In genomic region chr3:108306387-108306786, GRCm38 (mm10) we compare ENCODE assay signal across 11 mouse cellular contexts. TPM values are rescaled to one million over a fixed set of nuclear protein-coding genes. Genes with fewer than 3 reads are reported as not detected.
DNase-seq lines count a peak whose midpoint lies in the region; ATAC-seq and TF ChIP-seq lines count a peak whose summit lies in the region.
"Had no signal": no experiment of that assay in that cellular context is flagged by ENCODE, and none has a peak within 500 bp of the region (broad histone marks: within the 10 kb centered on the region; RNA-seq: fewer than 3 reads in every experiment).

No protein-coding gene starts in this region.

- H3K27ac ChIP-seq in kidney, embryonic 16.5 days (ENCODE audit: low read length) = peak overlapping the region; percentile 14; the same call in 1 of the 2 replicates
- peak overlapping the region; percentile 21; the same call in 1 of the 2 replicates for H3K27ac ChIP-seq in intestine, postnatal 0 days (ENCODE audit: low read depth, low read length)
- H3K27ac ChIP-seq: neural tube, embryonic 15.5 days had no signal

- no peak for ATAC-seq in kidney, embryonic 16.5 days (ENCODE audit: low FRiP score, low TSS enrichment)
- no peak for ATAC-seq in intestine, postnatal 0 days
- ATAC-seq: forebrain, embryonic 14.5 days had no signal

- no peaks in the 10 kb centered on the region for H3K27me3 ChIP-seq in kidney, embryonic 16.5 days (ENCODE audit: insufficient read depth, low read length)
- H3K27me3 ChIP-seq in intestine, postnatal 0 days (replicated peaks; ENCODE audit: control insufficient read depth, insufficient read depth, low read length) = no peaks in the 10 kb centered on the region
- H3K27me3 ChIP-seq: neural tube, embryonic 15.5 days had no signal

- H3K36me3 ChIP-seq in kidney, embryonic 16.5 days (ENCODE audit: insufficient read depth, low read length) = no peaks in the 10 kb centered on the region
- no peaks in the 10 kb centered on the region for H3K36me3 ChIP-seq in intestine, postnatal 0 days (ENCODE audit: control insufficient read depth, insufficient read depth)

- 51% methylated on average over 3 of the region's 3 CpGs for WGBS in kidney, embryonic 16.5 days
- WGBS in intestine, postnatal 0 days = 49% methylated on average over 3 of the region's 3 CpGs

- TF ChIP-seq CTCF in intestine, postnatal 0 days (IDR thresholded peaks at IDR 0.05; ENCODE audit: low read depth) = no peak

- H3K4me2 ChIP-seq in kidney, embryonic 16.5 days (replicated peaks; ENCODE audit: low read depth, low read length) = no peak overlapping the region
- no peak overlapping the region for H3K4me2 ChIP-seq in intestine, postnatal 0 days (replicated peaks; ENCODE audit: low read depth)
- H3K4me2 ChIP-seq: neural tube, embryonic 15.5 days had no signal

- H3K9me3 ChIP-seq in kidney, embryonic 16.5 days (ENCODE audit: low read length) = no peaks in the 10 kb centered on the region
- H3K9me3 ChIP-seq in intestine, postnatal 0 days (ENCODE audit: control insufficient read depth) = no peaks in the 10 kb centered on the region
- H3K9me3 ChIP-seq: neural tube, embryonic 15.5 days had no signal

- H3K4me3 ChIP-seq in kidney, embryonic 16.5 days (ENCODE audit: low read length) = no peak overlapping the region
- H3K4me3 ChIP-seq in intestine, postnatal 0 days (ENCODE audit: low read depth, low read length) = no peak overlapping the region
- H3K4me3 ChIP-seq: neural tube, embryonic 15.5 days had no signal

- no peak for DNase-seq in kidney, postnatal 4 days
- peak; percentile 36 for DNase-seq in Muller cell, postnatal 12 days (ENCODE audit: inconsistent ontology term)
- DNase-seq in adipocyte (ENCODE audit: low spot score) = peak; percentile 79
- DNase-seq in ovary, postnatal 36 days (ENCODE audit: low spot score) = no peak
- no peak for DNase-seq in right cerebral cortex, postnatal 10 days (ENCODE audit: low spot score in 2 of 2)
- DNase-seq: kidney, adult 8-10 months had no signal

- no peaks in the 10 kb centered on the region; the same call in 1 of the 2 replicates for H3K4me1 ChIP-seq in kidney, embryonic 16.5 days (ENCODE audit: insufficient read depth, low read length)
- 0 out of 2 replicates have a peak, but pooled peaks cover 3% of the 10 kb centered on the region for H3K4me1 ChIP-seq in intestine, postnatal 0 days (replicated peaks; ENCODE audit: control insufficient read depth, insufficient read depth, low read length)

- no peak overlapping the region for H3K9ac ChIP-seq in kidney, embryonic 16.5 days (replicated peaks; ENCODE audit: low read length)
- H3K9ac ChIP-seq in intestine, postnatal 0 days (ENCODE audit: low read depth, low read length) = no peak overlapping the region
- H3K9ac ChIP-seq: neural tube, embryonic 15.5 days had no signal

RNA-seq across cellular contexts. Expression of gene Sort1, which starts 22.5 kb away (rescaled TPM):
- 7.6 and 8.5 TPM in 2 replicates for polyA plus RNA-seq in kidney, embryonic 16.5 days (2015; fragmentation: Nextera tagmentation; extraction: Ambion mirVana)
- polyA plus RNA-seq in intestine, postnatal 0 days (2015; fragmentation: Nextera tagmentation; extraction: Ambion mirVana) = 4.6 and 5.2 TPM in 2 replicates

RNA-seq across cellular contexts. Expression of gene Psma5, which starts 49.7 kb away (rescaled TPM):
- 282 and 321 TPM in 2 replicates for polyA plus RNA-seq in kidney, embryonic 16.5 days (2015; fragmentation: Nextera tagmentation; extraction: Ambion mirVana)
- polyA plus RNA-seq in intestine, postnatal 0 days (2015; fragmentation: Nextera tagmentation; extraction: Ambion mirVana) = 166 and 179 TPM in 2 replicates

RNA-seq across cellular contexts. Expression of gene Mybphl, which starts 58.3 kb away (rescaled TPM):
- polyA plus RNA-seq in kidney, embryonic 16.5 days (2015; fragmentation: Nextera tagmentation; extraction: Ambion mirVana) = 0.14 TPM in 1 of 2 replicates, not detected in the other
- polyA plus RNA-seq in intestine, postnatal 0 days (2015; fragmentation: Nextera tagmentation; extraction: Ambion mirVana) = not detected in 2 replicates
- polyA plus RNA-seq: forebrain, embryonic 14.5 days; gonadal fat pad, adult 2 months had no signal

Comparison
In these comparisons a context has a peak if more than half of its experiments do, and no peak if none do; other contexts are left out.
1. DNase-seq: peak in Muller cell, postnatal 12 days (single experiment) and adipocyte (single experiment); none in kidney, postnatal 4 days (0 of 2), ovary, postnatal 36 days (single experiment) and right cerebral cortex, postnatal 10 days (0 of 2).